Mouse (Mus musculus) heart, adult 2 months (tissue): ENCODE results near the gene Slc12a8. TPM values are rescaled to one million over a fixed set of nuclear protein-coding genes. Genes with fewer than 3 reads are reported as not detected.

Experiments used
- DNase-seq, 2 experiments: peaks; one replicate each; pipeline ENCODE4 v3.0.0; 2021
- H3K27ac ChIP-seq: fragments of 200-600 bp; 2 replicates; pipeline ENCODE4 v1.8.1; 2022
- H3K27me3 ChIP-seq: fragments of 200-500 bp; 2 replicates; pipeline ENCODE4 v1.6.1; 2012; ENCODE audit warnings: mild to moderate bottlenecking, low read length, inconsistent platforms, mixed read lengths; ENCODE audit not compliant: control insufficient read depth, insufficient read depth
- H3K36me3 ChIP-seq: fragments of 200-500 bp; 2 replicates; pipeline ENCODE4 v1.6.1; 2012; ENCODE audit warnings: low read length, inconsistent platforms; ENCODE audit not compliant: control insufficient read depth, insufficient read depth
- H3K4me1 ChIP-seq: fragments of 200-500 bp; 2 replicates; pipeline ENCODE4 v1.6.1; 2011; ENCODE audit warnings: low read length; ENCODE audit not compliant: control insufficient read depth, insufficient read depth
- H3K4me3 ChIP-seq: fragments of 200-600 bp; 2 replicates; pipeline ENCODE4 v1.8.1; 2022
- H3K79me2 ChIP-seq: fragments of 200-500 bp; replicated peaks from 2 replicates; pipeline ENCODE4 v1.6.1; 2012; ENCODE audit warnings: mild to moderate bottlenecking, inconsistent platforms, low read length, moderate library complexity, mixed read lengths; ENCODE audit not compliant: control insufficient read depth, insufficient read depth
- H3K9ac ChIP-seq: fragments of 200-500 bp; 2 replicates; pipeline ENCODE4 v1.6.1; 2012; ENCODE audit warnings: low read depth, mild to moderate bottlenecking, control low read depth, inconsistent platforms, low read length, mixed read lengths
- CTCF ChIP-seq: fragments of 200-600 bp; IDR thresholded peaks from 2 replicates; pipeline ENCODE4 v1.8.1; 2022; ENCODE audit warnings: antibody characterized with exemption, mild to moderate bottlenecking, moderate library complexity
- EP300 ChIP-seq: fragments of 200-500 bp; IDR thresholded peaks from 2 replicates; pipeline ENCODE4 v1.6.1; 2011; ENCODE audit warnings: low read depth, low read length, control low read depth; ENCODE audit not compliant: insufficient read depth
- POLR2A ChIP-seq: fragments of 200-500 bp; IDR thresholded peaks from 2 replicates; pipeline ENCODE4 v1.6.1; 2011; ENCODE audit warnings: mild to moderate bottlenecking, low read depth, low read length, control low read depth; ENCODE audit not compliant: insufficient read depth
- WGBS: fragments of 180-500 bp; shearing (Covaris S2); methylation state at CpG from one replicate; pipeline ENCODE4 v1.1.7; 2018; 5-methylcytosine and 5-hydroxymethylcytosine counted together
- intact Hi-C: fragments of 180-260 bp; cut with DNase I; formaldehyde crosslinking; loops from one replicate; pipeline ENCODE4 v1.15.1; 2025
- polyA plus RNA-seq: library from polyadenylated mRNA; depleted of rRNA; stranded (reverse); fragments of >200 nt; gene quantifications from 2 replicates; pipeline ENCODE4 v1.2.3, GENCODE M21; 2012
- total RNA-seq, 2 experiments: library from RNA; stranded (reverse); gene quantifications; 2 replicates each; pipeline ENCODE4 v1.2.3; 2021

Slc12a8 gene
- total and polyA plus RNA-seq, 3 experiments: 0.31 to 0.66 (median 0.45) TPM

DNA sequence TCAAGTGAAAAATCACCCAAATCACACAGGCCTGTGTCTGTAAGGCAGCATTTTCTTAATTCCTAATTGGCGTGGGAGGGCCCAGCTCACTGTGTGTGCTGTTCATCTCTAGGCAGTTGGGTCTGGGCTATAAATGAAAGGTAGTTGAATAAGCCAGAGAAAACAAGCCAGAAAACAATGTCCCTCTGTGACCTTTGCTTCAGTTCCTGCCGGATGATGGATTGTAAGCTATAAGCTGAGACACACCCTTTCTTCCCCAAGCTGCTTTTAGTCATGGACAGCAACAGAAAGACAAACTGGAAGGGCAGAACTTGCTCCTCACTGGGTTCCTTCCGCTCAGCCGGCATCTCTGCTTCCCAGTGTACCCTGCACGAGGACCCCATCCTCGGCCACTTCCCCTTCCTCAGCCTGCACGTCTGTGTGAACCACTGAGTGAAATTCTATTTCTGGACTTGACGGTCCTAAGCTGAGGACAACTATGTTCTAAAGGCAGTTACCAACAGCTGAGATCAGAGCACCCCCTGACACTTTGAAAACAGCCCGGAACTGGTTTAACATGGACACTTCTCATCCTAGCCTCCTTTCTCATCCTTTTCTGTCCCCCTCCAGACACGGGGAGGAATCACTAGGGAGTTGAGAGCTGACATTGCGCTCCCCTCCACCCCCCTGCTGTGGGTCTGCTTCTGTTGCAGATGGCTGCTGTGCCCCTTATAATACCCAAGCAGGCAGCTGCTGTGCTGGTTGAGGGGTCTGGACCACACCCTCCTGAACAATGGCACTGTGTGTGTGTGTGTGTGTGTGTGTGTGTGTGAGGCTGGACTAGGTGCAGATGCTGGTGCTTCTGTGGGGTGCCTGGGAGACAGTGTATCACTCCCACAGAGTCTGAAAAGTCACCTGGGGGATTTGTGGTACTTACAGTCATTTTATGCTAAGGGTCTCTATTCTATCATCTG, 12.7 kb downstream of the Slc12a8 start:
- Histone ChIP-seq H3K27me3 (no peaks in the 10 kb centered on the region), H3K27ac (no peak overlapping the region), H3K36me3 (no peaks in the 10 kb centered on the region), H3K9ac (no peak overlapping the region), H3K4me1 (no peaks in the 10 kb centered on the region; the same call in 1 of the 2 replicates), H3K4me3 (no peak overlapping the region), H3K79me2 (no peaks in the 10 kb centered on the region)
- TF ChIP-seq CTCF (no peak), EP300 (no peak), POLR2A (no peak)
- DNase-seq: no peak
- intact Hi-C loops: no loop called here
- 47% methylated on average over 11 of the region's 11 CpGs for WGBS

DNA sequence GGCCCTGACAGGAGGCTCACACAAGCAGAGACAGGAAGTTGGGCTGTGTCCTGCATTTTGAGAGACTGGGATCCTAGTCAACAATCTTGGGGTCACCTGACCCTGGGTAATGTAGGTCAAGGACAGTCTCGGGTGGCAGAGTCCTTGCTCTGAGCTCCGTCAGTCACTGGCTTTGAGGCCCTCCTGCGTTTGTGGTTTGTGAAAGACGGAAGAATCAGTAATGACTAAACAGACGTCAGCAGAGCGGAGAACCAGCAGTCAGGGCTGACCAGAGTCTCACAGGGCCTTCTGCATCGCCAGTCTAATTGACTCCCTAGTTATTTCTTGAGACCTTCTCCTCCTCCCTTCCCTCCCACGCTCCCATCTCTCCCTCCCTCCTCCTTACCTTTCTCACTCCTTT, 14.1 kb downstream of the Slc12a8 start:
- WGBS: 63% methylated on average over 8 of the region's 8 CpGs
- intact Hi-C loops: no loop called here

DNA sequence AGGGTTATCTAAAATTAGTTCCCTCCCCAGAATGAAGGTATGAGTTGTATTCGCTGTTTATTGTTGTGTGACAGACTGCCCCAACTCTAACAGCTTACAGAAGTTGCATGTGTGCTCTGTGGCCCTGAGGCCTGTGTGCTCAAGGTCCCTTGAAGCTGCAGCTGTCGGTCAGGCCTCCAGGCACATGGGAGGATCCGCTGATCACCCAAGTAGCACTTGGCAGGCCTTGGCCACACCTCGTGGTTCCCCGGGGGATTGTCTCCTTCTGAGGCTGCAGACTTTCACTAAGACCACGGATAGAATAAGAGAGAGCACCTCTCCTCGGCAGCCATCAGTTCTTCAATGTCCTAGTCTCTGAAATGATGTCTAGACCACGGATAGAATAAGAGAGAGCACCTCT, 19.3 kb downstream of the Slc12a8 start:
- Histone ChIP-seq H3K27ac (no peak overlapping the region), H3K9ac (no peak overlapping the region), H3K4me3 (no peak overlapping the region), H3K4me1 (no peaks in the 10 kb centered on the region), H3K36me3 (no peaks in the 10 kb centered on the region), H3K27me3 (no peaks in the 10 kb centered on the region), H3K79me2 (no peaks in the 10 kb centered on the region)
- no peak for DNase-seq
- whole genome bisulfite sequencing: 80% methylated on average over 8 of the region's 8 CpGs
- TF ChIP-seq CTCF (no peak), EP300 (no peak), POLR2A (no peak)
- intact Hi-C loops: no loop called here

More for the DNA sequence above, 14.1 kb downstream of the Slc12a8 start:
- Histone ChIP-seq H3K4me1 (no peaks in the 10 kb centered on the region; the same call in 1 of the 2 replicates), H3K4me3 (no peak overlapping the region), H3K27me3 (no peaks in the 10 kb centered on the region), H3K36me3 (no peaks in the 10 kb centered on the region), H3K27ac (no peak overlapping the region), H3K79me2 (no peaks in the 10 kb centered on the region), H3K9ac (no peak overlapping the region)
- TF ChIP-seq CTCF: no peak
- DNase-seq: no peak

- Histone ChIP-seq H3K9ac (no peak overlapping the region), H3K4me1 (no peaks in the 10 kb centered on the region), H3K27me3 (no peaks in the 10 kb centered on the region), H3K79me2 (no peaks in the 10 kb centered on the region), H3K36me3 (no peaks in the 10 kb centered on the region), H3K4me3 (no peak overlapping the region), H3K27ac (no peak overlapping the region)
- no peak for TF ChIP-seq EP300
- no peak for TF ChIP-seq POLR2A
- no peak for TF ChIP-seq CTCF
- WGBS: 76% methylated on average over 21 of the region's 21 CpGs
- DNase-seq: no peak
- intact Hi-C loops: no loop called here
Measured at GRCm38 (mm10) chr16:33537499-33538225, 20.5 kb downstream of the Slc12a8 start.

DNA sequence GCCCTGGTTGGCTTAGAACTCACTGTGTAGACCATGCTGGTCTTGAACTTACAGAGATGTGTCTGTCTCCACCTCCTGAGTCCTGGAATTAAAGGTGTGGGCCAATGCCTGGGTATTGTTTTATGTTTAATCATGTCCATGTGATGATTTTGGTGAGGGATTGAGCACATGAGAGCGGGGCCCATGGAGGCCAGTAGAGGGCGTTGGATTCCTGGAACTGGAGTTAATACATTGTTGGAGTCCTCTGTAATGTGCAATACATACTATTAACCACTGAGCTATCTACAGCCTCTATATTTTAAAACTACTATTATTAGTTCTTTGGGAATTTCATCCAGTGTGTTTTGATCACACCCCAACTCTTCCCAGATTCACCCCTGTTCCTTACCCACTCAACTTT, 27.2 kb downstream of the Slc12a8 start:
- intact Hi-C loops: no loop called here
- 94% methylated on average over 2 of the region's 2 CpGs for WGBS
- H3K79me2 ChIP-seq: no peaks in the 10 kb centered on the region
- DNase-seq: no peak
- H3K27me3 ChIP-seq: no peaks in the 10 kb centered on the region
- no peak overlapping the region for H3K4me3 ChIP-seq
- no peak overlapping the region for H3K9ac ChIP-seq
- H3K4me1 ChIP-seq: no peaks in the 10 kb centered on the region
- no peak for TF ChIP-seq EP300
- no peak for TF ChIP-seq CTCF
- no peak for TF ChIP-seq POLR2A
- H3K27ac ChIP-seq: no peak overlapping the region
- no peaks in the 10 kb centered on the region for H3K36me3 ChIP-seq

GRCm38 (mm10) chr16:33545530-33545929, 28.4 kb downstream of the Slc12a8 start:
- TF ChIP-seq EP300 (no peak), CTCF (no peak), POLR2A (no peak)
- H3K4me3 ChIP-seq: no peak overlapping the region
- DNase-seq: no peak
- intact Hi-C loops: no loop called here
- H3K79me2 ChIP-seq: no peaks in the 10 kb centered on the region
- H3K36me3 ChIP-seq: no peaks in the 10 kb centered on the region
- H3K4me1 ChIP-seq: no peaks in the 10 kb centered on the region
- no peak overlapping the region for H3K27ac ChIP-seq
- H3K9ac ChIP-seq: no peak overlapping the region
- no peaks in the 10 kb centered on the region for H3K27me3 ChIP-seq
- WGBS: 86% methylated on average over 4 of the region's 4 CpGs
